Mouse (Mus musculus): ENCODE results near the gene Dcdc2a. TPM values are rescaled to one million over a fixed set of nuclear protein-coding genes. Genes with fewer than 3 reads are reported as not detected.

The Dcdc2a gene
- polyA plus RNA-seq (2012; rRNA removed) = 0.04 TPM in 1 of 2 replicates, not detected in the other

DNA sequence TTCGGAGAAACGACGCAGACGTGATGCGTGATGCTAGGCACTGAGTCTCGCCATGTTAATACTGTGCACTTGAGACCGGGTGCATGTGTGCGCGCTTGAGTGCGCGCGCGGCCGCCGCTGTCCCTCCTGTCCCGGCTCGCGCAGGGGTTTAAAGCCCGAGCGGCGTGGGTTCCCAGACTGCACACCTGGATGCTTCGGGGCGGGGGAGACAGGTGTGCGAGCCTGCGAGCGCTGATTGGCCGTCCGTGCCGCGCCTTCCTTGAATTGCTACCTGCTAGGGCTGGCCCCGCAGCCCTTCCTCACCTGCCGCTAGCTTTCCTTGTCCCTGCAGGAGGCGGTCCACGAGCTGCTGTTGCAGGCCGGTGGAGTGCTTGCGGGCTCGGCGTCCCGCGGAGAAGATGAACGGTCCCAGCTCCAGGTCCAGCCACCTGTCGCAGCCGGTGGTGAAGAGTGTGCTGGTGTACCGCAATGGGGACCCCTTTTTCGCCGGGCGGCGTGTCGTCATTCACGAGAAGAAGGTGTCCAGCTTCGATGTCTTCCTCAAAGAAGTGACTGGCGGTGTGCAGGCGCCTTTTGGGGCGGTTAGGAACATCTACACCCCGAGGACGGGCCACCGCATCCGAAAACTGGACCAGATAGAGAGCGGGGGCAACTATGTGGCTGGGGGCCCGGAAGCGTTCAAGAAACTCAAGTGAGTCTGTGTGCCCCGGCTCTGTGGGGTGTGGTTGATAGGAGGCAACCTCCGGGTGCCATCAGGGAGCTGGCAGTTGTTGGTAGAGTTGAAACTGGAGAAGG, at the start of gene Dcdc2a:
Gene Dcdc2a (plus strand): TSS at position 132 of the 795 bp plus-strand sequence.

DNA sequence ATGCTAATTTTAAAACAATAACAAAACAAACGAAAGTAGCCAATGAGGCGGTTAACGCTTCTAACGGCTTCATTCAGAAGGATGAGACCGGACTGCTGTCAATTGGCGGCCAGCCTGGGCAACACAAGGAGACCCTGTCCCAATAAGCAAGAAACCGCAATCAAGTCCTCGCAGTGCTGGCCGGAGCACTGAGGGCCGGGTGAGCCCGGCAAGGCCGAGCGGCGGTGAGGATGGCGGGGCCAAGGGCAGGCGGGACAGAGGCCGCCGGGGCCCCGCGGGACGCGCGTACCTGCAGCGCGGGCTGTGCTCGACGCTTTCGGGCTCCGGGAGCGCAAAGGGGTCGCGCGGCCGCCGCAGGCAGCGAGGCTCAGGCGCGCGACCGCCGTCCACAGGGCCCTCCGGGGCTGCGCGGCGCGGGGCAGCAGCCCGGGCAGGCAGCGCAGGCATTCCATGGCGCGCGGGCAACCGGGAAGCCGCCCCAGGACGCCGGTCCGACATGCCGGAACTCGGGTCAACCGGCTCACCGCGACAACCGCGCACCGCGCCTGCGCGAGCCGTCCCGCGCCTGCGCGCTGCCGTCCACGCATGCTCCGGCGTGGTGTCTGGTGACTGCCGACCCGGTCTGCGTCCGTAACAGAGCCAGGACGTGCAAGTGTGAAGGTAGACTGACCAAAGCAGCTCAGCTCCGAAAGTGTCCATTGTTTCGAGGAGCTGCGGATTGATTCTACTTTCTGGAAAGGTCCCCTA, 35.8 kb upstream of the Dcdc2a start, which contains the start of gene Mrs2:
Gene Mrs2 (minus strand): TSS at position 587 of the 747 bp plus-strand sequence.

Other genes with a start within 250 kb of the Dcdc2a start
- gene Acot13, start 224.5 kb upstream of the Dcdc2a start, polyA plus RNA-seq (2012; rRNA removed) = 34.2 and 54.8 TPM in 2 replicates
- gene Tdp2, start 224.3 kb upstream of the Dcdc2a start, polyA plus RNA-seq (2012; rRNA removed) = 2.7 and 4.9 TPM in 2 replicates
- gene D130043K22Rik, start 210.9 kb upstream of the Dcdc2a start, polyA plus RNA-seq (2012; rRNA removed) = 0.10 and 0.11 TPM in 2 replicates
- gene Aldh5a1, start 118.3 kb upstream of the Dcdc2a start, polyA plus RNA-seq (2012; rRNA removed) = 2.2 and 5.4 TPM in 2 replicates
- gene Gpld1, start 112.9 kb upstream of the Dcdc2a start, polyA plus RNA-seq (2012; rRNA removed) = 4.4 and 7.1 TPM in 2 replicates
- gene Mrs2, start 35.6 kb upstream of the Dcdc2a start, polyA plus RNA-seq (2012; rRNA removed) = 9.1 and 14.5 TPM in 2 replicates
- gene Nrsn1, start 214.5 kb downstream of the Dcdc2a start, polyA plus RNA-seq (2012; rRNA removed) = 0.25 and 0.40 TPM in 2 replicates